In the genomic region with DNA sequence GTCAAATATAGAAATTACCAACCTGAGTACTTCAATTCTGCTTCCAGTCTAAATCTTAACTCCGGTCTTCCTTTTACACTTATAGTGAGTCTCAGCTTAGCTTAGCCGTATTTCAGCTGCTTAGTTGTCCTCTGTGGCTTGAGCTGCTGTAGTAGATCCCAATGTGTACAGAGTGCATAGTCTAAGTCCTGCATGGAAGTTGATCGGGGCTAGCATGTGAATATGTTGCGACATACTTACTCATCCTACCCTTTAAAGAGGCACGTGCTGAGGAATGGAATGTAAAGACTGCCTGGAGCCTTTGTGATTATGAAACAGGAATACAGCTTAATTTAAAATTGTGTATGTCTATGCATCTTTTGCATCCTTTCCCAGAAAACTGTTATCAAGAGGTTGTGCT, we compare ENCODE assay signal across 32 mouse cellular contexts.
DNase-seq lines count a peak whose midpoint lies in the region; ATAC-seq lines count a peak whose summit lies in the region.
"Had no signal": no experiment of that assay in that cellular context is flagged by ENCODE, and none has a peak within 500 bp of the region (broad histone marks: within the 10 kb centered on the region; RNA-seq: fewer than 3 reads in every experiment).

No protein-coding gene starts in this region.

- no peaks in the 10 kb centered on the region for H3K36me3 ChIP-seq in intestine, embryonic 15.5 days
- no peaks in the 10 kb centered on the region for H3K36me3 ChIP-seq in liver, embryonic 13.5 days
- no peaks in the 10 kb centered on the region for H3K36me3 ChIP-seq in kidney, embryonic 14.5 days (ENCODE audit: control insufficient read depth, insufficient read depth, low read length)
- H3K36me3 ChIP-seq: heart, embryonic 13.5 days; hindbrain, embryonic 15.5 days; limb, embryonic 10.5 days; limb, embryonic 15.5 days; neural tube, embryonic 15.5 days had no signal

- H3K4me2 ChIP-seq in intestine, embryonic 15.5 days (replicated peaks): no peak overlapping the region
- no peak overlapping the region for H3K4me2 ChIP-seq in liver, embryonic 13.5 days
- H3K4me2 ChIP-seq in kidney, embryonic 14.5 days (replicated peaks; ENCODE audit: low read depth, low read length): no peak overlapping the region
- H3K4me2 ChIP-seq: heart, embryonic 13.5 days; hindbrain, embryonic 15.5 days; limb, embryonic 15.5 days; neural tube, embryonic 15.5 days had no signal

- no peaks in the 10 kb centered on the region for H3K27me3 ChIP-seq in intestine, embryonic 15.5 days (replicated peaks)
- H3K27me3 ChIP-seq in liver, embryonic 13.5 days: no peaks in the 10 kb centered on the region
- H3K27me3 ChIP-seq in kidney, embryonic 14.5 days (ENCODE audit: control insufficient read depth, insufficient read depth, low read length): no peaks in the 10 kb centered on the region
- H3K27me3 ChIP-seq: CH12.LX; heart, embryonic 13.5 days; hindbrain, embryonic 15.5 days; limb, embryonic 15.5 days; neural tube, embryonic 15.5 days had no signal

- H3K4me1 ChIP-seq in intestine, embryonic 15.5 days (replicated peaks): no peaks in the 10 kb centered on the region
- no peaks in the 10 kb centered on the region for H3K4me1 ChIP-seq in liver, embryonic 13.5 days (replicated peaks)
- H3K4me1 ChIP-seq in kidney, embryonic 14.5 days (ENCODE audit: control insufficient read depth, insufficient read depth, low read length): no peaks in the 10 kb centered on the region
- H3K4me1 ChIP-seq: heart, embryonic 13.5 days; hindbrain, embryonic 15.5 days; limb, embryonic 10.5 days had no signal

- ATAC-seq in intestine, embryonic 15.5 days: peak; percentile 73
- peak; percentile 74 for ATAC-seq in liver, embryonic 13.5 days (ENCODE audit: low read depth)
- no peak for ATAC-seq in kidney, embryonic 14.5 days (ENCODE audit: low FRiP score, low TSS enrichment)
- ATAC-seq: forebrain, embryonic 14.5 days; inflammation-experienced regulatory T-cells, adult 6 months had no signal

- no peaks in the 10 kb centered on the region for H3K9me3 ChIP-seq in intestine, embryonic 15.5 days
- H3K9me3 ChIP-seq in liver, embryonic 13.5 days (replicated peaks): no peaks in the 10 kb centered on the region
- H3K9me3 ChIP-seq in kidney, embryonic 14.5 days (ENCODE audit: control insufficient read depth, low read length): no peaks in the 10 kb centered on the region
- H3K9me3 ChIP-seq: heart, embryonic 13.5 days; hindbrain, embryonic 15.5 days; limb, embryonic 10.5 days; limb, embryonic 15.5 days; neural tube, embryonic 15.5 days had no signal

- no peak overlapping the region for H3K9ac ChIP-seq in intestine, embryonic 15.5 days
- no peak overlapping the region for H3K9ac ChIP-seq in liver, embryonic 13.5 days
- H3K9ac ChIP-seq in kidney, embryonic 14.5 days (ENCODE audit: low read depth, low read length): no peak overlapping the region
- H3K9ac ChIP-seq: heart, embryonic 13.5 days; hindbrain, embryonic 15.5 days; limb, embryonic 15.5 days; neural tube, embryonic 15.5 days had no signal

- no peak overlapping the region for H3K4me3 ChIP-seq in intestine, embryonic 15.5 days (replicated peaks)
- H3K4me3 ChIP-seq in liver, embryonic 13.5 days (replicated peaks): no peak overlapping the region
- no peak overlapping the region for H3K4me3 ChIP-seq in kidney, embryonic 14.5 days (ENCODE audit: low read length)
- H3K4me3 ChIP-seq: gastrocnemius, adult 2 months; heart, embryonic 13.5 days; hindbrain, embryonic 15.5 days; limb, embryonic 10.5 days; limb, embryonic 15.5 days; neural tube, embryonic 15.5 days had no signal

- WGBS in intestine, embryonic 15.5 days: 68% methylated on average over 5 of the region's 5 CpGs
- 67% methylated on average over 5 of the region's 5 CpGs for WGBS in liver, embryonic 13.5 days (ENCODE audit: insufficient replicate concordance)
- WGBS in kidney, embryonic 14.5 days: 86% methylated on average over 5 of the region's 5 CpGs

- DNase-seq in retina, embryonic 14.5 days (ENCODE audit: low spot score): peak; percentile 25
- DNase-seq in retina, postnatal 1 day: no peak
- DNase-seq in liver, embryonic 13.5 days: no peak
- peak; percentile 57 for DNase-seq in yolk sac, embryonic 10.5 days (ENCODE audit: low spot score)
- no peak for DNase-seq in thymus, postnatal 4 days
- no peak for DNase-seq in ovary, postnatal 14 days (ENCODE audit: low spot score)
- DNase-seq: adrenal gland, postnatal 10 days; B cell, adult 2 months; cerebellum, adult 11 months; cerebellum, adult 9-10 months; cerebellum, postnatal 36 days; gastrocnemius, adult 2 months; heart, postnatal 10 days; kidney, adult 9 months; kidney, postnatal 14 days; layer of hippocampus, postnatal 36 days; lung, postnatal 10 days; right cerebral cortex, postnatal 4 days; thymus, adult 18-20 months; thymus, postnatal 25 days had no signal

- H3K27ac ChIP-seq in intestine, embryonic 15.5 days: no peak overlapping the region
- H3K27ac ChIP-seq in liver, embryonic 13.5 days: no peak overlapping the region
- H3K27ac ChIP-seq in kidney, embryonic 14.5 days (ENCODE audit: low read depth, low read length): no peak overlapping the region
- H3K27ac ChIP-seq: gastrocnemius, adult 2 months; heart, embryonic 13.5 days; hindbrain, embryonic 15.5 days; limb, embryonic 10.5 days; limb, embryonic 15.5 days; macrophage; neural tube, embryonic 15.5 days; stomach, postnatal 0 days had no signal

Comparison
In these comparisons a context has a peak if more than half of its experiments do, and no peak if none do; other contexts are left out.
1. DNase-seq: peak in retina, embryonic 14.5 days (single experiment) and yolk sac, embryonic 10.5 days (single experiment); none in retina, postnatal 1 day (single experiment), liver, embryonic 13.5 days (single experiment), thymus, postnatal 4 days (single experiment) and ovary, postnatal 14 days (single experiment).